Mouse (Mus musculus): ENCODE results near the gene Atp12a. TPM values are rescaled to one million over a fixed set of nuclear protein-coding genes. Genes with fewer than 3 reads are reported as not detected.

Atp12a gene
- 0.10 and 0.26 TPM in 2 replicates for polyA plus RNA-seq (2015; fragmentation: Nextera tagmentation; extraction: Ambion mirVana)

- no peak for DNase-seq (ENCODE audit: low spot score)
These were observed at the start of gene Atp12a for GRCm38 (mm10) chr14:56364711-56365237. Atp12a (plus strand) TSS chr14:56365068.

- DNase-seq (ENCODE audit: low spot score), result no peak
These were observed 49.3 kb upstream of the Atp12a start for GRCm38 (mm10) chr14:56315519-56315918.

- DNase-seq (ENCODE audit: low spot score), result no peak
These were observed 48.5 kb upstream of the Atp12a start for GRCm38 (mm10) chr14:56316333-56316732.

- no peak for DNase-seq (ENCODE audit: low spot score)
These were observed 41.9 kb upstream of the Atp12a start for GRCm38 (mm10) chr14:56322982-56323381.

GRCm38 (mm10) chr14:56325038-56325437 is 39.8 kb upstream of the Atp12a start:
- no peak for DNase-seq (ENCODE audit: low spot score)

- no peak for DNase-seq (ENCODE audit: low spot score)
These were observed 31.2 kb upstream of the Atp12a start for GRCm38 (mm10) chr14:56333700-56334099.

- no peak for DNase-seq (ENCODE audit: low spot score)
These were observed 30.4 kb upstream of the Atp12a start for GRCm38 (mm10) chr14:56334437-56334836.

- no peak for DNase-seq (ENCODE audit: low spot score)
These were observed 28.8 kb upstream of the Atp12a start for GRCm38 (mm10) chr14:56336032-56336431.

- no peak for DNase-seq (ENCODE audit: low spot score)
These were observed 27.8 kb upstream of the Atp12a start for GRCm38 (mm10) chr14:56337075-56337474.

- DNase-seq (ENCODE audit: low spot score), result no peak
These were observed 27.2 kb upstream of the Atp12a start for GRCm38 (mm10) chr14:56337696-56338095.

GRCm38 (mm10) chr14:56338882-56339442 is 25.9 kb upstream of the Atp12a start:
- DNase-seq (ENCODE audit: low spot score), result no peak

GRCm38 (mm10) chr14:56348704-56349103 is 16.2 kb upstream of the Atp12a start:
- DNase-seq (ENCODE audit: low spot score), result no peak

GRCm38 (mm10) chr14:56349541-56349940 is 15.3 kb upstream of the Atp12a start:
- DNase-seq (ENCODE audit: low spot score), result no peak

- DNase-seq (ENCODE audit: low spot score), result peak; percentile 31
These were observed 12.8 kb upstream of the Atp12a start for GRCm38 (mm10) chr14:56351959-56352660.

GRCm38 (mm10) chr14:56354803-56355202 is 10.1 kb upstream of the Atp12a start:
- DNase-seq (ENCODE audit: low spot score), result no peak

- no peak for DNase-seq (ENCODE audit: low spot score)
These were observed 9.5 kb upstream of the Atp12a start for GRCm38 (mm10) chr14:56355396-56355795.

GRCm38 (mm10) chr14:56356196-56356595 is 8.7 kb upstream of the Atp12a start:
- no peak for DNase-seq (ENCODE audit: low spot score)

- no peak for DNase-seq (ENCODE audit: low spot score)
These were observed 6.4 kb upstream of the Atp12a start for GRCm38 (mm10) chr14:56358422-56358821.

- DNase-seq (ENCODE audit: low spot score), result no peak
These were observed 5.7 kb upstream of the Atp12a start for GRCm38 (mm10) chr14:56359131-56359530.

- no peak for DNase-seq (ENCODE audit: low spot score)
These were observed 424 bp downstream of the Atp12a start for GRCm38 (mm10) chr14:56365292-56365691.

GRCm38 (mm10) chr14:56366712-56367111 is 1.8 kb downstream of the Atp12a start:
- no peak for DNase-seq (ENCODE audit: low spot score)

GRCm38 (mm10) chr14:56368834-56369233 is 4.0 kb downstream of the Atp12a start:
- DNase-seq (ENCODE audit: low spot score), result peak; percentile 9

- DNase-seq (ENCODE audit: low spot score), result peak; percentile 83
These were observed 10.9 kb downstream of the Atp12a start for GRCm38 (mm10) chr14:56375731-56376130.
